Mouse (Mus musculus) bone marrow macrophage, adult 2 months (primary cell): ENCODE results near the gene Ghrhr.

Source experiments
- CTCF ChIP-seq: IDR thresholded peaks from 2 replicates; pipeline ENCODE4 v1.5.1; 2012; ENCODE audit warnings: low read depth, mild to moderate bottlenecking, low read length, moderate library complexity
- POLR2A ChIP-seq: IDR thresholded peaks from 2 replicates; pipeline ENCODE4 v1.6.1; 2012; ENCODE audit warnings: mild to moderate bottlenecking, low read depth, low read length, borderline replicate concordance

- TF ChIP-seq CTCF = no peak
- no peak for TF ChIP-seq POLR2A
Observed at GRCm38 (mm10) chr6:55342328-55342727, 33.8 kb upstream of the Ghrhr start.
